Mouse (Mus musculus) bone marrow macrophage, adult 2 months (primary cell): ENCODE measurements around the gene Ces1g. TPM values are rescaled to one million over a fixed set of nuclear protein-coding genes. Genes with fewer than 3 reads are reported as not detected.

Experiments
- H3K27ac ChIP-seq: 2 replicates; pipeline ENCODE4 v1.5.1; 2012; ENCODE audit warnings: low read depth, low read length; ENCODE audit not compliant: insufficient read depth
- H3K4me1 ChIP-seq: 2 replicates; pipeline ENCODE4 v1.6.1; 2012; ENCODE audit warnings: low read length; ENCODE audit not compliant: control insufficient read depth, insufficient read depth
- H3K4me3 ChIP-seq: 2 replicates; pipeline ENCODE4 v1.5.1; 2012; ENCODE audit warnings: mild to moderate bottlenecking, low read length, moderate library complexity; ENCODE audit not compliant: insufficient read depth
- CTCF ChIP-seq: IDR thresholded peaks from 2 replicates; pipeline ENCODE4 v1.5.1; 2012; ENCODE audit warnings: low read depth, mild to moderate bottlenecking, low read length, moderate library complexity
- POLR2A ChIP-seq: IDR thresholded peaks from 2 replicates; pipeline ENCODE4 v1.6.1; 2012; ENCODE audit warnings: mild to moderate bottlenecking, low read depth, low read length, borderline replicate concordance
- polyA plus RNA-seq: library from polyadenylated mRNA; stranded (reverse); fragments of >200 nt; gene quantifications from 2 replicates; pipeline ENCODE4 v1.2.4, GENCODE M21; 2012; ENCODE audit not compliant: missing spikeins, insufficient read depth, insufficient read length

Gene Ces1g
- polyA plus RNA-seq, 1 experiment: not detected

DNA sequence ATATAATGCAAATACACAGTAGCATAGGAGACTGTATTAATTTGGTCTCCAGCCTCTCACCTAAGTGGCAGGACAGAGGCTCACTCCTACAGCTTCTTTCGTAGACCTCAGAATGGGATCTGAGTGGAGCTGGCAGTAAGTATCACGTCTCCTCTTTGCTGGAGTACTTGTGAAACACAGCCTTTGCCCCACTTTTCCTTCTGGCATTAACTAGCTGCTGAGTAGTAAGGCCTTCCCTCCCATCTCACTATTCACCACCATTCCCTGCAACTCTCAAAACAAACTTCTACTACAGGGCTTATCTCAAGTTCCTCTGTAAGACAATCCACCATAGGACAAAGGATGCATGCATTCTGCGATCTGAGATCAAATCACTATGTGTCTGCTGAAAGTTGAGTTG, 54.8 kb downstream of the Ces1g start:
- no peak overlapping the region for H3K27ac ChIP-seq
- no peak overlapping the region for H3K4me3 ChIP-seq
- no peak for TF ChIP-seq POLR2A
- TF ChIP-seq CTCF: no peak
- no peaks in the 10 kb centered on the region for H3K4me1 ChIP-seq

DNA sequence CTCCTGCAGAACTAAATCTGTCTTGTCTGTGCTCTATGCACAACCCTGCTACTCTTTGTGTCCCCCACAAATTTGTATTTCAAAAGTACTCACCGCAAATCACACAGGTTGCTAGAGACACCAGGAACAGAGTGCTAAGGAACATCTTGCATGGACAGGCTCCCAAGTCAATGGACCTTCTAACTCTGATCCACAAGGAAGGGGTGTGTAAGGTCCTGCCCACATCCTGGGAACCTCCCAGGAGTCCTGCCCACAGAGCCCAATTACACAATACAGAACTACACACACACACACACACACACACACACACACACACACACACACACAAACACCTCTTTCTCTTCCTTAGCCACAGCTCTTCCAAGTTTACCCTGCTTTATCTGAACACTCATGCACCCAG, 57.6 kb downstream of the Ces1g start, which contains the start of gene Ces1f:
Ces1f (minus strand) TSS at position 192 of the 400 bp plus-strand sequence.
- TF ChIP-seq CTCF: no peak
- no peak for TF ChIP-seq POLR2A
- Histone ChIP-seq H3K4me3 (no peak within 1 kb of the TSS), H3K27ac (no peak within 1 kb of the TSS), H3K4me1 (no peaks in the 10 kb centered on the region)

DNA sequence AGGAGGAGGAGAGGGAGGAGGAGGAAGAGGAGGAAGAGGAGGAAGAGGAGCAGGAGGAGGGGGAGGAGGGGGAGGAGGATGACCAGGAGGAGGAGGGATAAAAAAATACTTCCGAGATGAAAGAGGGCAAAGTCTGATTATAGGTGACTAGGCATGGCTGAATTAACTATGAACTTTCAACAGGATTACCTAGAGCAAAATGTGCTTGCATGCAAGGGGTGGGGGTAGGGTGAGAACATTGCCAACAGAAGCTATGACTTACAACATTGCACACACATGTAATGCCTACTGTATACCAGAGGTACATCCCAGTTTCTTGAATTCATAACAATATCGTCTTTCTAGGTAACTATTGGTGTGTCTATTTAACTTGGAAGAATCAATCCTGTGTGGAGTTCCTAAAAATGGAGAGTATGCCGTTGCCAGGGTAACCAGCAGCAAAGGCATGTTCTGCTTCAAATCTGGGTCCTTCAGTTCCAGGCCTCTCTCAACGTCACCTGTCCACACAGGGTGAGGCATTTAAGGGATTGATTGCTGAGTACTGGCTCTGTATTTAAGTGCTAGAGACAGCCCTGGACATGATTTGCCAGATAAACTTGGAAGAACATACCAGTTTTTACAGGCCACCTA, 58.8 kb downstream of the Ces1g start:
- TF ChIP-seq CTCF (no peak), POLR2A (no peak)
- Histone ChIP-seq H3K4me3 (no peak overlapping the region), H3K27ac (no peak overlapping the region), H3K4me1 (no peaks in the 10 kb centered on the region)

DNA sequence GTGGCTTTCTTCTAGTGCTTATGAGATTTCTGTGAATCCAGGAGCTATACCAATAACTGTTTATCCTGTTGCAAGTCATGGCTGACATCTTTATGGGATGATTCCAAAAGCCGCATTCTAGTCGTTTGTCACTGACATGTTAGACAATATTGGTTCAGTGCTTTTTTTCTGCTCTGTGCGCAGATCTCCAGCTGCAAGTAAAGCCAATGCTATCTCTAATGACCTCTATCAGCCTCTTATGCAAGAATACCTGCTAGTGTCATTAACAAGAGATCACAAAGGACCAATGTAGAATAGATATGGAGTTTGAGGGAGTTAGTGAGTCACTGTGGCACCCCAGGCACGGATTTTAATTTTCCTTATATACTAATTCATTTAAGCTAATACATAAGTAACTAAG, 62.5 kb downstream of the Ces1g start:
- Histone ChIP-seq H3K4me3 (no peak overlapping the region), H3K4me1 (no peaks in the 10 kb centered on the region), H3K27ac (no peak overlapping the region)
- no peak for TF ChIP-seq POLR2A
- no peak for TF ChIP-seq CTCF

DNA sequence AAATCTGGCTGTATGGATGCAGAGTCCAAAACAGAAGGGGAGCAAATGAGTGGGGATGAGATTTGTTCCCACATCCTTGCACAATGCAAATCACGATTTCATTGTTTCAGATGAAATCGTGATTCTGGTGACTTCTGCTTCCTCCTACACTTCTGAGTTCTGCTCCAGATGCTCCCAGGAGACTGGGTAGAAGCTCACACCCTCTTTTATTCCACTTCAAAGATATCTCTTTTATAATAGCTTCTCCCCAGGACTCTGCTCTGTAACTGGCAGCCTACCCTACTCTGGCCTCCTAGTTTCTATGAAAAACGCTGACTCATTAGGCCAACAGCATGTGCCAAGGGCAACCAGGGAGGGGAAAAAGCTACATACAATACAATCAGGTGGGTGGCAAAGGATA, 63.8 kb downstream of the Ces1g start:
- no peak for TF ChIP-seq POLR2A
- no peak for TF ChIP-seq CTCF
- Histone ChIP-seq H3K4me3 (no peak overlapping the region), H3K4me1 (no peaks in the 10 kb centered on the region), H3K27ac (no peak overlapping the region)

DNA sequence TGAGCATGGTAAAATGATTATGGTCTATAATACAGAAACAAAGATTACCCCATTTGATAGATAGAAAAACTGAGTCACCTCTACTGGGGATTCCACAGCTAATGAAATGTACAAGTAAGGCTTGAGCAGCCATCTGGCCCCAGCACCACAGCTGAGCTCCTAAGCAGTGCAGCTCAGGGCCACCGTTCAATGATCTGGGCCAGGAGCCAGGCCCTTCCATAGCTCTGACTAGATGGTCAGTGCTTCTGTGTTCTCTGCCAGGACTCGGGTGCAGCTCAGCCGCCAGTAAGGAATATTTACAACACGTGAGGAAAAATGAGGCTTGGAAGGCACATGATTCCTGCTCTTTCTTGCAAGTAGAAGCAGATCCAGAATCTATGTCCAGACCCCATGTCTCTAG, 64.4 kb downstream of the Ces1g start:
- Histone ChIP-seq H3K4me1 (no peaks in the 10 kb centered on the region), H3K4me3 (no peak overlapping the region), H3K27ac (no peak overlapping the region)
- TF ChIP-seq CTCF (no peak), POLR2A (no peak)

DNA sequence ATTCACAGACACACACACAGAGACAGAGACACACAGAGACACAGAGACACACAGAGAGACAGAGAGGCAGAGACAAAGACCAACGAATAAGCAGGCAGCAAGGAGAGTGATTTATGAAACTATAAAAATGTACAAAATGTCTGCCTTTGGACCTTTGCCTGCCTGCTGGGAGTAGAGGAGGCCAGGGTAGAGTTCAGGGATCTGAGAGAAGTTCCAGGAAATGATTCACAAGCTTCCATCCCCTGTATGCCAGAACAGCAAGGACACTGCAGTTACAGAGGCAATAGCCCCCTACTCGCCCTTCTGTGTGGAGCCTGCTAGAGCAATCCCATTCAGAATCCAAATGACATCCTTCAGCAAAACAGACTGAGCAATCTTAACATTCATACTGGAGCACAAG, 75.7 kb downstream of the Ces1g start:
- TF ChIP-seq CTCF: no peak
- no peak for TF ChIP-seq POLR2A
- H3K4me1 ChIP-seq: no peaks in the 10 kb centered on the region
- H3K4me3 ChIP-seq: no peak overlapping the region
- H3K27ac ChIP-seq: no peak overlapping the region

DNA sequence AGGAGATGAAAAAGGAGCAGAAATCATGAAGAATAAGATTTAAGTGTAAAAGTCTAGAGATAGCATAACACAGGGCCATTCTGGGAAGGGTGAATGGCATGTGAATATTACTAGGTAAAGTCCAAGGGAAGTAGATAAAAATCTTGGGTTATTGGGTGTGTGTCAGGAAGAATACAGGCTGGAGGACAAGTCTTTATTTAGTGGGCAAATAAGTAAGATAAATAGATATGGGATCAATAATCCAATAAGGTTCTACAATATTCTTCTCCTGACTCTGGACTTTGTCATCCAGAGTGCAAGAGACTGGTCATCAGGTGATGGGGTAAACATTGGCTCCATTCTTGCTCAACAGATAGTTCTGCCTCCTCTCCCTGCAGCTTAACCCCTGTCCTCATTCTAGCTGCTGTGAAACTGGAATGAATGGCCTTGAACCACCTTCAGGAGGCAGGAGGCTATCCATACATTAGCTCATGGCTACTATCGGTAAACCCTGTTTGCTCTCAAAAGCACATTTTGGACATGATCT, 84.6 kb downstream of the Ces1g start:
- H3K4me1 ChIP-seq: no peaks in the 10 kb centered on the region
- H3K4me3 ChIP-seq: no peak overlapping the region
- TF ChIP-seq POLR2A (no peak), CTCF (no peak)
- no peak overlapping the region for H3K27ac ChIP-seq

Other genes with a start within 250 kb of the Ces1g start
- gene Ces1c, start 206.0 kb downstream of the Ces1g start, polyA plus RNA-seq: not detected in 2 replicates
- gene Ces1d, start 139.5 kb downstream of the Ces1g start, polyA plus RNA-seq: not detected in 2 replicates
- gene Ces1e, start 107.7 kb downstream of the Ces1g start, polyA plus RNA-seq: not detected in 2 replicates
- gene Ces1f, start 57.6 kb downstream of the Ces1g start, polyA plus RNA-seq: not detected in 2 replicates
- not detected in 2 replicates for gene Ces1h, start 42.4 kb upstream of the Ces1g start, polyA plus RNA-seq
- gene Ces5a, start 198.5 kb upstream of the Ces1g start, polyA plus RNA-seq: not detected in 2 replicates